Mouse (Mus musculus): Measurements from ENCODE around the gene Cnnm4.

DNA sequence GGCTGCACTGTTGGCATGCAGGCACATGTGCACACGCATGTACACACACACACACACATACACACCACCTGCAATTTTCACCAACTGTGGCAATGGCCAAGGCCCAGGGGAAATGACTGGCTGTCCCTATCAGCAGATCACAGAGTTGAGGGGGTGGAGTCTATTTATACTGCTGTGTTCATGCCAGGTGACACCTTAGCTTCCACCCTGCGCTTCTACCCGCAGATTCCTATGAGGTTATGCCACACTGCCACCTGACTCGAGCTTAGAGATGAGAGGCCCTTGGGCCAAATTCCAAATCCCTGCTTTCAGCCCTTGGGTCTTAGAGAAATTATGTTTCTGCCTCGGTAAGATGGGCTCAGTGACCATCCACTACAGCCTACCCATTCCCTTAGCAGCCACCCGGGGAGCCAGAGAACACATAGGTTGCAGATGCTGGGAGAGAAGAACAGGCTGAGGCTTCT, 63.2 kb downstream of the Cnnm4 start:
- TF ChIP-seq CTCF (IDR thresholded peaks at IDR 0.05; ENCODE audit: low read depth, low read length) (no peak), POLR2A (IDR thresholded peaks at IDR 0.05; ENCODE audit: borderline replicate concordance, low read depth, low read length) (no peak)
